Mouse (Mus musculus) kidney, postnatal 14 days (tissue): ENCODE data around the gene Jmjd1c.

ENCODE experiments used
- DNase-seq: peaks from one replicate; pipeline ENCODE4 v3.0.0; 2022; ENCODE audit warnings: mixed read lengths

Jmjd1c gene

GRCm38 (mm10) chr10:67073577-67073976 lies 22.3 kb upstream of the Jmjd1c start:
- no peak for DNase-seq

GRCm38 (mm10) chr10:67075931-67076878 lies 19.7 kb upstream of the Jmjd1c start:
- peak; percentile 49 for DNase-seq

GRCm38 (mm10) chr10:67079030-67079429 lies 16.9 kb upstream of the Jmjd1c start:
- no peak for DNase-seq

GRCm38 (mm10) chr10:67081206-67082007 lies 14.5 kb upstream of the Jmjd1c start:
- DNase-seq = no peak

GRCm38 (mm10) chr10:67082531-67082930 lies 13.4 kb upstream of the Jmjd1c start:
- no peak for DNase-seq

GRCm38 (mm10) chr10:67083446-67084166 lies 12.3 kb upstream of the Jmjd1c start:
- DNase-seq = no peak

- DNase-seq = no peak
Observed at GRCm38 (mm10) chr10:67085124-67085523, 10.8 kb upstream of the Jmjd1c start.

- DNase-seq = no peak
Observed at GRCm38 (mm10) chr10:67085916-67086315, 10.0 kb upstream of the Jmjd1c start.

GRCm38 (mm10) chr10:67087447-67088226 lies 8.3 kb upstream of the Jmjd1c start:
- no peak for DNase-seq

- no peak for DNase-seq
Observed at GRCm38 (mm10) chr10:67090611-67091010, 5.3 kb upstream of the Jmjd1c start.

GRCm38 (mm10) chr10:67094922-67095321 lies 1.0 kb upstream of the Jmjd1c start:
- DNase-seq = no peak

GRCm38 (mm10) chr10:67096621-67097436 lies 904 bp downstream of the Jmjd1c start, which contains the start of gene Reep3:
Gene Reep3 (minus strand): TSS chr10:67096945.
- DNase-seq = peak; percentile 91

- DNase-seq = no peak
Observed at GRCm38 (mm10) chr10:67097437-67098150, 1.7 kb downstream of the Jmjd1c start.

GRCm38 (mm10) chr10:67098408-67099050 lies 2.6 kb downstream of the Jmjd1c start:
- DNase-seq = no peak

GRCm38 (mm10) chr10:67099183-67099929 lies 3.4 kb downstream of the Jmjd1c start:
- no peak for DNase-seq

- DNase-seq = peak; percentile 55
Observed at GRCm38 (mm10) chr10:67100011-67100661, 4.2 kb downstream of the Jmjd1c start.

GRCm38 (mm10) chr10:67100831-67101251 lies 4.9 kb downstream of the Jmjd1c start:
- DNase-seq = no peak

GRCm38 (mm10) chr10:67104543-67104942 lies 8.6 kb downstream of the Jmjd1c start:
- no peak for DNase-seq
